Mouse (Mus musculus): ENCODE results near the gene Dpep1.
"Not testable (repeated sequence)": the region's sequence is repeated elsewhere in the genome, so short reads cannot be mapped to it uniquely, and the experiment has no call there.

Gene Dpep1

GRCm38 (mm10) chr8:123211876-123212275 is 25.8 kb downstream of the Dpep1 start:
- DNase-seq (ENCODE audit: inconsistent age in 2 of 2, low spot score in 1 of 2): no peak

GRCm38 (mm10) chr8:123212321-123213117 is 26.5 kb downstream of the Dpep1 start, which contains the start of the genes Chmp1a and Spata33:
Gene Chmp1a (minus strand): TSS chr8:123212763.
Gene Spata33 (plus strand): TSS chr8:123212832.
- peak; percentile 96 to 97 for DNase-seq (ENCODE audit: inconsistent age in 2 of 2, low spot score in 1 of 2)

GRCm38 (mm10) chr8:123213118-123213772 is 27.2 kb downstream of the Dpep1 start:
- no peak for DNase-seq (ENCODE audit: inconsistent age in 2 of 2, low spot score in 1 of 2)

GRCm38 (mm10) chr8:123215430-123215829 is 29.4 kb downstream of the Dpep1 start:
- DNase-seq (ENCODE audit: inconsistent age in 2 of 2, low spot score in 1 of 2): no peak

- no peak for DNase-seq (ENCODE audit: inconsistent age in 2 of 2, low spot score in 1 of 2)
Observed at GRCm38 (mm10) chr8:123220917-123221316, 34.9 kb downstream of the Dpep1 start.

- peak; percentile 94 to 98 for DNase-seq (ENCODE audit: inconsistent age in 2 of 2, low spot score in 1 of 2)
Observed at GRCm38 (mm10) chr8:123224278-123225266, 38.5 kb downstream of the Dpep1 start, which contains the start of gene Cdk10. Gene Cdk10 (plus strand): TSS chr8:123224842.

GRCm38 (mm10) chr8:123228416-123228815 is 42.4 kb downstream of the Dpep1 start:
- DNase-seq (ENCODE audit: inconsistent age in 2 of 2, low spot score in 1 of 2): no peak

GRCm38 (mm10) chr8:123230326-123230725 is 44.3 kb downstream of the Dpep1 start:
- DNase-seq (ENCODE audit: inconsistent age in 2 of 2, low spot score in 1 of 2): not testable (repeated sequence)

- DNase-seq (ENCODE audit: inconsistent age in 2 of 2, low spot score in 1 of 2): peak; percentile 41 to 64
Observed at GRCm38 (mm10) chr8:123231742-123232141, 45.7 kb downstream of the Dpep1 start.

GRCm38 (mm10) chr8:123232553-123232952 is 46.5 kb downstream of the Dpep1 start:
- no peak for DNase-seq (ENCODE audit: inconsistent age in 2 of 2, low spot score in 1 of 2)

- no peak for DNase-seq (ENCODE audit: inconsistent age in 2 of 2, low spot score in 1 of 2)
Observed at GRCm38 (mm10) chr8:123233300-123233699, 47.3 kb downstream of the Dpep1 start.

- no peak for DNase-seq (ENCODE audit: inconsistent age in 2 of 2, low spot score in 1 of 2)
Observed at GRCm38 (mm10) chr8:123233760-123234159, 47.7 kb downstream of the Dpep1 start.

- DNase-seq (ENCODE audit: inconsistent age in 2 of 2, low spot score in 1 of 2): peak; percentile 34 to 60
Observed at GRCm38 (mm10) chr8:123234918-123235519, 49.0 kb downstream of the Dpep1 start.

GRCm38 (mm10) chr8:123235520-123236497 is 49.8 kb downstream of the Dpep1 start, which contains the start of gene Spata2l:
Gene Spata2l (minus strand): TSS chr8:123236233.
- DNase-seq (ENCODE audit: inconsistent age in 2 of 2, low spot score in 1 of 2): peak; percentile 93 to 97

GRCm38 (mm10) chr8:123239398-123239797 is 53.4 kb downstream of the Dpep1 start:
- DNase-seq (ENCODE audit: inconsistent age in 2 of 2, low spot score in 1 of 2): peak; percentile 68 to 83

- peak; percentile 59 to 68 for DNase-seq (ENCODE audit: inconsistent age in 2 of 2, low spot score in 1 of 2)
Observed at GRCm38 (mm10) chr8:123242107-123242923, 56.3 kb downstream of the Dpep1 start.

- peak in 1 of 2 experiments; percentile 53 for DNase-seq (ENCODE audit: inconsistent age in 2 of 2, low spot score in 1 of 2)
Observed at GRCm38 (mm10) chr8:123243053-123243452, 57.0 kb downstream of the Dpep1 start.

GRCm38 (mm10) chr8:123244382-123244781 is 58.3 kb downstream of the Dpep1 start:
- DNase-seq (ENCODE audit: inconsistent age in 2 of 2, low spot score in 1 of 2): peak in 1 of 2 experiments; percentile 8
